Mouse (Mus musculus) spleen, adult 2 months (tissue): ENCODE data around the gene Hscb. TPM values are rescaled to one million over a fixed set of nuclear protein-coding genes. Genes with fewer than 3 reads are reported as not detected.

Experiments used
- DNase-seq, 2 experiments: peaks; one replicate each; pipeline versions ENCODE4 v3.0.0 to v3.0.0-alpha.2; 2012 to 2021; ENCODE audit warnings: low spot score in 2 of 2, low read depth in 1 of 2
- H3K27ac ChIP-seq: fragments of 200-500 bp; 2 replicates; pipeline ENCODE4 v1.5.1; 2012; ENCODE audit warnings: low read length, inconsistent platforms; ENCODE audit not compliant: insufficient read depth
- H3K27me3 ChIP-seq: fragments of 200-500 bp; 2 replicates; pipeline ENCODE4 v1.6.1; 2012; ENCODE audit warnings: mild to moderate bottlenecking, moderate library complexity, low read length, inconsistent platforms; ENCODE audit not compliant: control insufficient read depth, insufficient read depth
- H3K36me3 ChIP-seq: fragments of 200-500 bp; 2 replicates; pipeline ENCODE4 v1.6.1; 2012; ENCODE audit warnings: mild to moderate bottlenecking, low read length, inconsistent platforms; ENCODE audit not compliant: control insufficient read depth, insufficient read depth
- H3K4me1 ChIP-seq: fragments of 200-500 bp; 2 replicates; pipeline ENCODE4 v1.6.1; 2011; ENCODE audit warnings: inconsistent platforms; ENCODE audit not compliant: control insufficient read depth, insufficient read depth, insufficient read length
- H3K4me3 ChIP-seq: fragments of 200-500 bp; 2 replicates; pipeline ENCODE4 v1.5.1; 2011; ENCODE audit warnings: mild to moderate bottlenecking, inconsistent platforms; ENCODE audit not compliant: insufficient read depth, insufficient read length; ENCODE audit errors: extremely low read depth
- CTCF ChIP-seq: fragments of 200-500 bp; IDR thresholded peaks from 2 replicates; pipeline ENCODE4 v1.5.1; 2011; ENCODE audit warnings: mild to moderate bottlenecking, inconsistent platforms; ENCODE audit not compliant: insufficient read depth, insufficient read length, insufficient replicate concordance; ENCODE audit errors: extremely low read depth
- POLR2A ChIP-seq: fragments of 200-500 bp; IDR thresholded peaks from 2 replicates; pipeline ENCODE4 v1.6.1; 2011; ENCODE audit warnings: low read depth, low read length, inconsistent platforms
- WGBS: fragments of 180-500 bp; shearing (Covaris S2); methylation state at CpG from one replicate; pipeline ENCODE4 v1.1.7; 2018; 5-methylcytosine and 5-hydroxymethylcytosine counted together
- polyA plus RNA-seq: library from polyadenylated mRNA; depleted of rRNA; stranded (reverse); fragments of >200 nt; gene quantifications from 2 replicates; pipeline ENCODE4 v1.2.3, GENCODE M21; 2012

The Hscb gene
- polyA plus RNA-seq, 1 experiment: 26.3 TPM

GRCm38 (mm10) chr5:110801036-110801624 is 38.4 kb downstream of the Hscb start:
- H3K4me1 ChIP-seq: no peaks in the 10 kb centered on the region
- DNase-seq: no peak
- no peak overlapping the region for H3K27ac ChIP-seq
- 90% methylated on average over 3 of the region's 3 CpGs for WGBS
- peaks cover 3% of the 10 kb centered on the region; the same call in 1 of the 2 replicates for H3K36me3 ChIP-seq
- H3K4me3 ChIP-seq: no peak overlapping the region
- TF ChIP-seq CTCF: no peak
- TF ChIP-seq POLR2A: no peak
- H3K27me3 ChIP-seq: no peaks in the 10 kb centered on the region

DNA sequence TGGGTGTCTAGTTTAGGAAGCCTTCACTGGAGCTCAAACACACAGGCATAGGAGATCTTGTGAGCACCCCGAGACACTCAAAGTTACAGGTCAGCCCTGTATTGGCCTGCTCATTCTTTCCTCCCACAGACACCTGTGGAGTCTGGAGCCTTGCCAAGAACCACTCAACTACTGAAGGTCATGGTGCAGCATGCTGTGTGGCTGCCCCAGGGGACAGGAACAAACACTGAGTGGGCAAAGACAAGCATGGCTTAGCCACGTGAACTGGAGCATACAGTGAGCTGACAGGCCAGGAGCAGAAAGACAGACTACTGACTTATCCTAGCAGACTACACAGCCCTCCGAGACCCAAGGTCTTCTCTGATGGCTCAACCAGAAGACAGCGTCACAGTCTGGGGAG is 41.9 kb downstream of the Hscb start:
- TF ChIP-seq POLR2A: no peak
- TF ChIP-seq CTCF: no peak
- Histone ChIP-seq H3K4me3 (no peak overlapping the region), H3K36me3 (peaks cover 25% of the 10 kb centered on the region), H3K4me1 (no peaks in the 10 kb centered on the region), H3K27ac (no peak overlapping the region), H3K27me3 (no peaks in the 10 kb centered on the region)
- WGBS: 57% methylated on average over 4 of the region's 4 CpGs
- no peak for DNase-seq

GRCm38 (mm10) chr5:110794363-110794762 is 45.2 kb downstream of the Hscb start:
- H3K4me3 ChIP-seq: no peak overlapping the region
- H3K27me3 ChIP-seq: no peaks in the 10 kb centered on the region
- WGBS: 96% methylated on average over 7 of the region's 7 CpGs
- peaks cover 36% of the 10 kb centered on the region for H3K36me3 ChIP-seq
- no peak for TF ChIP-seq CTCF
- no peak for TF ChIP-seq POLR2A
- H3K27ac ChIP-seq: no peak overlapping the region
- no peak for DNase-seq
- no peaks in the 10 kb centered on the region for H3K4me1 ChIP-seq

DNA sequence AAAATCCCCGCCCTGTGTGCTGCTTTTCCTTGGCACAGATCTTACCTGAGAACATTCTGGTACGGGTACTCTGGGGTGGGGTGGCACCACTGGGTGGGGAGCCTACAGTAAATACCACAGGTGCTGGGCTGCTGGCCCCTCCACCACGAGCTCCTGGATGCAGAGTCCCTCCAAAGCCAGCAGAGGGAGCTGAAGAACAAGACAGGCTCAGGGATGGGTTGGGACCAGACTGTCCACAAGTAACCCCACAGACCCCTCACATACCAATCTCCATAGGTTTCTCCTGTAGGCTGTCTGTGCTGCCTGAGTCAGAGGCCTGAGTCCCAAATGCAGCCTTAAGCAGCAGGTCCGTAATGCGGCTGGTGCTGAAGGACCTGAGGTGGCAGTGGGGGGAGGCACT is 50.9 kb downstream of the Hscb start:
- WGBS: 75% methylated on average over 5 of the region's 5 CpGs
- Histone ChIP-seq H3K36me3 (peaks cover 30% of the 10 kb centered on the region), H3K27me3 (no peaks in the 10 kb centered on the region), H3K4me1 (no peaks in the 10 kb centered on the region), H3K4me3 (no peak overlapping the region), H3K27ac (no peak overlapping the region)
- TF ChIP-seq CTCF: peak; percentile 65; the same call in 1 of the 2 replicates
- no peak for TF ChIP-seq POLR2A
- DNase-seq: peak in 1 of 2 experiments; percentile 40

DNA sequence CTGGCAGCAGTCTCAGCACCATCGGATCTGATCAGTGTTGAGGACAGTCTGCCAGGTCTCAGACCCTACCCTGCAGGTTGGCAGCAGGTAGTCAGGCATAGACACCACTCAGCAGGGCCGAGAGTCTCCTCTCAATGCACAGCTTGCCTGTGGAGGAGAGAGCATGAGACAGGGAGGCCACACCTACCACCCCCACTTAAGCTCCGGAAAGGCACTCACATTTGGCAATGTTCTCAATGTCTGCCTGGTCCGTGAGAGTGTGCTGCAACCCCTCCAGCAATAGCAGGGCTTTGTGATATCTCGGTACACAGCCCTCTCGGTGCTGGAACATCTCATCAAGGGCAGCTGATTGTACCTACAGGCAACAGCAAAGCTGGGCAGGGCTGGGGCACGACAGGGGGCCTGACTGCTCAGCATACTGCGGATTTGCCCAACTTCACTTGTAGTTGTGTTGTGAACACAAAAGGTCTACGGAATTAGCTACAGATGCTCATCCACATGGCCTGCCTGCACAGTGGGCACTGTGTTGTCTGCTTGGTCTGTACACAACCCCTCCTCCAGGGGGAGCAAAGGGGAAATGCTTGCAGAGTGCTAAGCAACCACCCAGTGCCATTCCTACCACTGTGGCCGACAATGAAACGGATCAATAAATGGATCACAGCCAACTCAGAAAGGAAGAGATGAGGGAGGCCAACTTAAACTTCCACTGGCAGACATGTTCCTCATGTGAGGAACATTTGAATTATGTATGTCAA is 53.3 kb downstream of the Hscb start:
- 88% methylated on average over 11 of the region's 11 CpGs for WGBS
- 0 out of 2 replicates have a peak, but pooled peaks cover under 1% of the 10 kb centered on the region for H3K4me1 ChIP-seq
- no peak overlapping the region for H3K4me3 ChIP-seq
- TF ChIP-seq CTCF (no peak), POLR2A (no peak)
- H3K27ac ChIP-seq: no peak overlapping the region
- DNase-seq: no peak
- peaks cover 19% of the 10 kb centered on the region for H3K36me3 ChIP-seq
- H3K27me3 ChIP-seq: no peaks in the 10 kb centered on the region

DNA sequence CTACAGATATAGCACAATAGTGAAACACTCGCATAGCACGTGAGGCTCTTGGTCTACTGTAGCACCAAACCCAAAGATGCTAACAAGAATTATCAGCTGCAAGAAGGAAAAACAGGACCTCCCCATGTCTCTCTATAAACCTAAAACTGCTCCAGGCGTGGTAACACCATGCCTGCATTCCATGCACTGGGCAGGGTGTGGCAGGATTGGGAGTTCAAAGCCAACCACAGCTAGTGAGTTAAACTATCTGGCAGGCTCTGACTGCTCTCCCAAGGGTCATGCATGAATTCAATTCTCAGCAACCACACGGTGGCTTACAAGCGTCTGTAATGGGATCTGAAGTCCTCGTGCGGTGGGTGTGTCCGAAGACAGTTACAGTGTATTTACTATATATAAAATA is 56.4 kb downstream of the Hscb start:
- Histone ChIP-seq H3K4me3 (no peak overlapping the region), H3K27ac (no peak overlapping the region), H3K4me1 (peaks cover 10% of the 10 kb centered on the region; the same call in 1 of the 2 replicates), H3K36me3 (peaks cover 14% of the 10 kb centered on the region), H3K27me3 (no peaks in the 10 kb centered on the region)
- TF ChIP-seq CTCF (no peak), POLR2A (no peak)
- WGBS: 89% methylated on average over 8 of the region's 8 CpGs
- no peak for DNase-seq
